Mouse (Mus musculus) stomach, postnatal 0 days (tissue): ENCODE results near the gene Wdr93. TPM values are rescaled to one million over a fixed set of nuclear protein-coding genes. Genes with fewer than 3 reads are reported as not detected.

Experiments used
- ATAC-seq: fragments of 200-750 bp; cut with Nextera tagmentation; 2 replicates; pipeline ENCODE4 v1.8.0; 2017; ENCODE audit not compliant: low FRiP score, low TSS enrichment
- DNase-seq: peaks from one replicate; pipeline ENCODE4 v3.0.0-alpha.2; 2016; ENCODE audit warnings: low spot score
- H3K27ac ChIP-seq: fragments of 300-500 bp; sonication (generic); replicated peaks from 2 replicates; pipeline ENCODE4 v1.5.1; 2014; ENCODE audit warnings: mild to moderate bottlenecking, control low read depth
- H3K27me3 ChIP-seq: fragments of 300-500 bp; sonication (generic); 2 replicates; pipeline ENCODE4 v1.6.1; 2014; ENCODE audit warnings: low read length; ENCODE audit not compliant: control insufficient read depth, insufficient read depth
- H3K36me3 ChIP-seq: fragments of 300-500 bp; sonication (generic); 2 replicates; pipeline ENCODE4 v1.6.1; 2014; ENCODE audit warnings: low read length, mixed read lengths; ENCODE audit not compliant: control insufficient read depth, insufficient read depth
- H3K4me1 ChIP-seq: fragments of 300-500 bp; sonication (generic); replicated peaks from 2 replicates; pipeline ENCODE4 v1.6.1; 2014; ENCODE audit warnings: antibody characterized with exemption; ENCODE audit not compliant: control insufficient read depth, insufficient read depth
- H3K4me2 ChIP-seq: fragments of 300-500 bp; sonication (generic); replicated peaks from 2 replicates; pipeline ENCODE4 v1.6.1; 2014; ENCODE audit warnings: low read depth, mild to moderate bottlenecking, control low read depth, moderate library complexity
- H3K4me3 ChIP-seq: fragments of 300-500 bp; sonication (generic); 2 replicates; pipeline ENCODE4 v1.5.1; 2014; ENCODE audit warnings: low read depth, low read length, control low read depth
- H3K9ac ChIP-seq: fragments of 300-500 bp; sonication (generic); 2 replicates; pipeline ENCODE4 v1.6.1; 2014; ENCODE audit warnings: mild to moderate bottlenecking, low read length, control low read depth, mixed read lengths
- H3K9me3 ChIP-seq: fragments of 300-500 bp; sonication (generic); 2 replicates; pipeline ENCODE4 v1.6.1; 2016; ENCODE audit warnings: low read length; ENCODE audit not compliant: control insufficient read depth
- CTCF ChIP-seq: IDR thresholded peaks from 2 replicates; pipeline ENCODE4 v1.5.1; 2016; ENCODE audit warnings: antibody characterized with exemption, low read depth, mild to moderate bottlenecking, moderate library complexity
- EP300 ChIP-seq: optimal IDR thresholded peaks from 2 replicates; pipeline ENCODE3; 2016; ENCODE audit warnings: antibody characterized with exemption
- WGBS: fragments of 180-500 bp; shearing (Covaris S2); extraction: QIAGEN DNeasy Blood & Tissue Kit; methylation state at CpG from one replicate; pipeline ENCODE4 v1.1.7; 2014; 5-methylcytosine and 5-hydroxymethylcytosine counted together
- polyA plus RNA-seq: library from polyadenylated mRNA; unstranded; fragments of >200 nt; fragmentation: Nextera tagmentation; extraction: Ambion mirVana; gene quantifications from 2 replicates; pipeline ENCODE4 v1.2.1, GENCODE M21; 2015

Gene Wdr93
- polyA plus RNA-seq, 1 experiment from 2014 or later, result 0.04 TPM

- Histone ChIP-seq H3K4me2 (no peak overlapping the region), H3K27ac (no peak overlapping the region), H3K9me3 (no peaks in the 10 kb centered on the region), H3K4me3 (no peak overlapping the region), H3K9ac (no peak overlapping the region), H3K4me1 (no peaks in the 10 kb centered on the region), H3K36me3 (no peaks in the 10 kb centered on the region), H3K27me3 (no peaks in the 10 kb centered on the region)
- TF ChIP-seq EP300 (no peak), CTCF (peak; percentile 49)
- ATAC-seq, result 0 out of 2 replicates have a peak, but pooled peaks have one; percentile 21
- WGBS, result 36% methylated on average over 2 of the region's 2 CpGs
- DNase-seq, result no peak
Observed at GRCm38 (mm10) chr7:79756334-79756733, 13.4 kb downstream of the Wdr93 start.

GRCm38 (mm10) chr7:79758176-79758575, 15.2 kb downstream of the Wdr93 start:
- Histone ChIP-seq H3K4me3 (no peak overlapping the region), H3K9me3 (no peaks in the 10 kb centered on the region), H3K4me2 (no peak overlapping the region), H3K4me1 (no peaks in the 10 kb centered on the region), H3K36me3 (no peaks in the 10 kb centered on the region), H3K27me3 (no peaks in the 10 kb centered on the region), H3K27ac (no peak overlapping the region), H3K9ac (no peak overlapping the region)
- DNase-seq, result no peak
- ATAC-seq, result no peak
- WGBS, result 37% methylated on average over 6 of the region's 6 CpGs
- TF ChIP-seq CTCF (no peak), EP300 (no peak)

GRCm38 (mm10) chr7:79759766-79760165, 16.8 kb downstream of the Wdr93 start:
- no peaks in the 10 kb centered on the region for H3K9me3 ChIP-seq
- H3K9ac ChIP-seq, result no peak overlapping the region
- no peak overlapping the region for H3K27ac ChIP-seq
- ATAC-seq, result no peak
- H3K4me2 ChIP-seq, result no peak overlapping the region
- no peaks in the 10 kb centered on the region for H3K36me3 ChIP-seq
- H3K27me3 ChIP-seq, result no peaks in the 10 kb centered on the region
- no peak for DNase-seq
- no peak overlapping the region for H3K4me3 ChIP-seq
- no peaks in the 10 kb centered on the region for H3K4me1 ChIP-seq
- TF ChIP-seq CTCF, result no peak
- TF ChIP-seq EP300, result no peak

GRCm38 (mm10) chr7:79761124-79761876, 18.3 kb downstream of the Wdr93 start:
- H3K9me3 ChIP-seq, result no peaks in the 10 kb centered on the region
- ATAC-seq, result no peak
- H3K4me3 ChIP-seq, result no peak overlapping the region
- no peak for DNase-seq
- H3K36me3 ChIP-seq, result no peaks in the 10 kb centered on the region
- no peaks in the 10 kb centered on the region for H3K4me1 ChIP-seq
- no peak overlapping the region for H3K9ac ChIP-seq
- no peak for TF ChIP-seq CTCF
- WGBS, result 71% methylated on average over 5 of the region's 5 CpGs
- no peak overlapping the region for H3K4me2 ChIP-seq
- H3K27ac ChIP-seq, result no peak overlapping the region
- no peaks in the 10 kb centered on the region for H3K27me3 ChIP-seq

GRCm38 (mm10) chr7:79762106-79762505, 19.1 kb downstream of the Wdr93 start:
- Histone ChIP-seq H3K9ac (no peak overlapping the region), H3K27ac (no peak overlapping the region), H3K27me3 (no peaks in the 10 kb centered on the region), H3K9me3 (no peaks in the 10 kb centered on the region), H3K4me1 (no peaks in the 10 kb centered on the region), H3K36me3 (no peaks in the 10 kb centered on the region), H3K4me3 (no peak overlapping the region), H3K4me2 (no peak overlapping the region)
- WGBS, result 64% methylated on average over 8 of the region's 8 CpGs
- no peak; the same call in 1 of the 2 replicates for ATAC-seq
- DNase-seq, result no peak
- no peak for TF ChIP-seq EP300
- no peak for TF ChIP-seq CTCF

GRCm38 (mm10) chr7:79765991-79766390, 23.0 kb downstream of the Wdr93 start:
- Histone ChIP-seq H3K36me3 (no peaks in the 10 kb centered on the region), H3K9ac (no peak overlapping the region), H3K4me1 (no peaks in the 10 kb centered on the region), H3K4me3 (no peak overlapping the region), H3K9me3 (no peaks in the 10 kb centered on the region), H3K27ac (no peak overlapping the region), H3K4me2 (no peak overlapping the region), H3K27me3 (no peaks in the 10 kb centered on the region)
- 49% methylated on average over 1 of the region's 1 CpGs for WGBS
- no peak for ATAC-seq
- no peak for DNase-seq
- TF ChIP-seq EP300 (no peak), CTCF (peak; percentile 29)
